Mouse (Mus musculus): ENCODE results near the gene Ctf2.

DNA sequence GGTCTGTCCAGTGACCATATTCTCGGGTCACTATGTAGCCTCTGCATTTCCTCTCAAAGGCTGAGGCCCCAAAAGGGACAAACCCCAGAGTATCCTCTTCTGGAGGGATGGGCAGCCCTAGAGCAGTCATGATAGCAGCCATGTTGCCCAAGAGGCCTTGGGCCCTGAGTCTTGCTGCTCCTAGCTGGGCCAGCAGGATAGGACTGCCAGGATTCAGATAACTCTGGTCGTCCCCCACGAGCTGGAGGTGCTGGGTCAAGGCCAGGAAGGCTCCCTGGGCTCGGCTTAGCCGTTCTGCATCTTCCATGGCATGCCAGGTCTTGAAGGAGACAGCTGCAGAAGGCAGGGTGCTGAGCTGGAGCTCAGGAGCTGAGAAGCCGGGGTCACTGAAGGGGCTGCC lies 12.7 kb downstream of the Ctf2 start:
- TF ChIP-seq SIN3A (IDR thresholded peaks at IDR 0.05; ENCODE audit: low read length), result no peak
- TF ChIP-seq ELF1 (IDR thresholded peaks at IDR 0.05; ENCODE audit: low read depth, low read length), result no peak
- TF ChIP-seq POLR2A (IDR thresholded peaks at IDR 0.05; ENCODE audit: control insufficient read depth in 1 of 2, insufficient read depth in 1 of 2, low read depth in 1 of 2, low read length in 2 of 2, poor library complexity in 1 of 2), result no peak
- TF ChIP-seq CTCF (IDR thresholded peaks at IDR 0.05 in 2 of 3, conservative IDR thresholded peaks at IDR 0.05 in 1 of 3; ENCODE audit: control insufficient read depth in 1 of 3, insufficient read depth in 1 of 3, low read depth in 2 of 3, low read length in 3 of 3, poor library complexity in 1 of 3, severe bottlenecking in 1 of 3), result no peak
- no peak for TF ChIP-seq MAFK (IDR thresholded peaks at IDR 0.05; ENCODE audit: borderline replicate concordance, low read depth, low read length)
